Mouse (Mus musculus) limb, embryonic 11.5 days (tissue): ENCODE measurements at regions not wholly inside any gene's neighbourhood (a gene's known extent, or its start where the extent isn't known, plus 50 kb on each side); places are given as distances from the start of the nearest gene placed in this dataset.

Source experiments
- ATAC-seq: fragments of 200-750 bp; cut with Nextera tagmentation; 2 replicates; pipeline ENCODE4 v1.8.0; 2017; ENCODE audit warnings: low read depth; ENCODE audit not compliant: insufficient number of reproducible peaks, low FRiP score, low TSS enrichment
- DNase-seq: peaks from one replicate; pipeline ENCODE4 v3.0.0-alpha.2; 2015; ENCODE audit warnings: low spot score
- H3K27ac ChIP-seq: fragments of 300-500 bp; sonication (generic); replicated peaks from 2 replicates; pipeline ENCODE4 v1.5.1; 2014; ENCODE audit warnings: low read depth, mild to moderate bottlenecking, low read length
- H3K27me3 ChIP-seq: fragments of 300-500 bp; sonication (generic); 2 replicates; pipeline ENCODE4 v1.6.1; 2014; ENCODE audit warnings: mild to moderate bottlenecking, low read length, mixed read lengths; ENCODE audit not compliant: control insufficient read depth, insufficient read depth
- H3K36me3 ChIP-seq: fragments of 300-500 bp; sonication (generic); 2 replicates; pipeline ENCODE4 v1.6.1; 2014; ENCODE audit warnings: mild to moderate bottlenecking, low read length, moderate library complexity, mixed read lengths; ENCODE audit not compliant: control insufficient read depth, insufficient read depth
- H3K4me1 ChIP-seq: fragments of 300-500 bp; sonication (generic); 2 replicates; pipeline ENCODE4 v1.6.1; 2014; ENCODE audit warnings: low read length, mixed read lengths; ENCODE audit not compliant: control insufficient read depth, insufficient read depth
- H3K4me2 ChIP-seq: fragments of 300-500 bp; sonication (generic); 2 replicates; pipeline ENCODE4 v1.6.1; 2014; ENCODE audit warnings: low read depth, mild to moderate bottlenecking, moderate library complexity; ENCODE audit not compliant: severe bottlenecking
- H3K4me3 ChIP-seq: fragments of 300-500 bp; sonication (generic); 2 replicates; pipeline ENCODE4 v1.5.1; 2014; ENCODE audit warnings: low read depth, low read length
- H3K9ac ChIP-seq: fragments of 300-500 bp; sonication (generic); 2 replicates; pipeline ENCODE4 v1.6.1; 2014; ENCODE audit warnings: mild to moderate bottlenecking, low read length
- H3K9me3 ChIP-seq: fragments of 300-500 bp; sonication (generic); 2 replicates; pipeline ENCODE4 v1.6.1; 2016; ENCODE audit warnings: low read length; ENCODE audit not compliant: control insufficient read depth
- WGBS: fragments of 180-500 bp; shearing (Covaris S2); extraction: QIAGEN DNeasy Blood & Tissue Kit; methylation state at CpG from one replicate; pipeline ENCODE4 v1.1.7; 2014; 5-methylcytosine and 5-hydroxymethylcytosine counted together

DNA sequence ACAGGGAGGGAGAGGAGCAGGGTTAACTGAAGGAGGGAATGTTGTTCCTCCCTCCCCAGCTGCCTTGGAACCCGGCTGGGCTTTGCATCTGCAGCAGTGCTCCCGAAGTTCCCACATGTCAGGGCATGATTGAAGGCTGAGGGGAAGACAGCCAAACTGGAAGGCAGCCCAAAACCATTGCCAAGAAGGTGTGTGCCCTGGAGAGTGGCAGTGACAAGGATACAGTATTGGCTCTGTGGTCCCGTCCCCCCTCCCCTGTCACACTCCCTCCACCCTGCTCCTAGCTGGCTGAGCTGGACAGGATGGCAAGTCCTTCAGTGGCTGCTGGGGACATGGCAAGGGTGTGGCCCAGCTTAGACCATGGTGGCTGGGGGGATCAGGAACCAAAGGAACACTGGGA, 79.1 kb downstream of the Cyp26b1 start:
- Histone ChIP-seq H3K27me3 (no peaks in the 10 kb centered on the region), H3K36me3 (no peaks in the 10 kb centered on the region), H3K4me2 (no peak overlapping the region), H3K4me3 (no peak overlapping the region), H3K9ac (no peak overlapping the region), H3K4me1 (no peaks in the 10 kb centered on the region), H3K9me3 (no peaks in the 10 kb centered on the region), H3K27ac (no peak overlapping the region)
- no peak for DNase-seq
- 27% methylated on average over 3 of the region's 3 CpGs for WGBS
- no peak for ATAC-seq

DNA sequence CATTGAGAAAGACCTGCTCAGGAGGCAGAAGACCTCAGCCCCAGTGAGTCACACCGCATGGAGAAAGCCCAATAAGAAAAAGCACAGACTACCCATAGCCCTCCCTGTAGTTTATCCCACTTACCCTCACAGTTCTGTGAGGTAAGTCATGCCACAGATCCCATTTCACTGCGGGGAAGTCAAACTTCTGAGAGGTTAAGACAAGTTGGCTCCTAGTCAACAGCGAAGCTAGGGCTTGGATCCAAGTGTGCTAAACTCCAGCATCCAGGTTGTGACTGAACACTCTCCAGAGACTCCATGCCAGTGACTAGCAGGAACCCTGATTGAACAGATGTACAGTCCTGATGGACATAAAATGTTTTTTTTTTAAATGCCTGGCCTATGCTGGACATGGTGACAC, 85.1 kb downstream of the Cyp26b1 start:
- Histone ChIP-seq H3K9ac (no peak overlapping the region), H3K9me3 (no peaks in the 10 kb centered on the region), H3K4me1 (no peaks in the 10 kb centered on the region), H3K27me3 (no peaks in the 10 kb centered on the region), H3K4me2 (no peak overlapping the region), H3K36me3 (no peaks in the 10 kb centered on the region), H3K4me3 (no peak overlapping the region), H3K27ac (no peak overlapping the region)
- ATAC-seq (no peak), DNase-seq (no peak)
- WGBS, result 90% methylated on average over 3 of the region's 3 CpGs

DNA sequence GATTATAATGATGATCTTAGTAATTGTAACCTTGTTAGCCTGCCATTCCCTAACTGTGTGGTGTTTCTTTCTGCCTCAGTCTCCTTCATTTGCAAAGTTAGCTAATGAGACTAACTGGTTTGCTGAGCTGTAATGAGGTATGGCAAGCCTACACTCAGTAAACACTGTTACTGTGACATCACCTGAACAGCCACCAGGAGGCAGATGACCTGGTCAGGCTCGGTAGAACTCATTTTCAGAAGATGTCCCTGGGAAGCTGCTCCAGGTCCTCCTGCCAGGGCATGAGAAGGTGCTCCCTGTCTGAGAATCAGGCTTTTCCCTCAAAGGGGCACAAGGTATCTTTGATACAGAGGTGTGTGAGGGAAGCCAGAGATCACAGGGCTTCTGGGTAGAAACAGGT, 87.0 kb downstream of the Cyp26b1 start:
- 23% methylated on average over 1 of the region's 1 CpGs for WGBS
- Histone ChIP-seq H3K4me2 (no peak overlapping the region), H3K27ac (no peak overlapping the region), H3K4me1 (no peaks in the 10 kb centered on the region), H3K9ac (no peak overlapping the region), H3K36me3 (no peaks in the 10 kb centered on the region), H3K4me3 (no peak overlapping the region), H3K9me3 (no peaks in the 10 kb centered on the region), H3K27me3 (no peaks in the 10 kb centered on the region)
- ATAC-seq (no peak), DNase-seq (no peak)

DNA sequence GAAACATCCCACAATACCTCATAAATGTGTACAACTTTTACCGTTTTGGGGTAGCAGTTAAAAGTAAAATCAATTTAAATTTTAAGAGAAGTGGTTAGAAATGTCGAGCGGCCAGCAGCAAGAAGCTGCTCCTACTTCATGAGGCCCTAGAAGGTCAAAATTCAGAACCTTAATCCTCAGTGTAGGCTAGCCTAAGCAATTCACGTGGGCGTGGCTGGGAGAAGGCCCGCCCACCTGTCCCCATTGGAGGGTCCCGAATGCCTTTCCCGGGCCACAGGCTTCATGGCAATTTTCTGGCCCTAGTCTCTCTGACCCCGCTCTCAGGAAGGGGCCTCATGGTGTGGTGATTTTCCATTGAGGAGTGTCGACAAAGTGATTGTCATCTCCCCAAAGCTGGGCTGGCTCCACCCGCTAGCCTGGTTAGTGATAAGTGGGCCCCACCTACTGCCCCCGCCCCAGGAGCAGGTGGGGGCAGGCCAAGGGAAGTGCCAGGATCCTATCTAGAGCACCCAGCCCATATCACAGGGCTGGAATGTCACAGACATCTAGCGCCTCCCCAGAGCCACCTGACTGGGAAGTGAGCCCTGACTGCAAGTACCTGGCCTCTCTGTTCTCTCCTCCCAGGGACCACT, 93.3 kb downstream of the Cyp26b1 start:
- no peak for ATAC-seq
- no peak overlapping the region for H3K27ac ChIP-seq
- 41% methylated on average over 13 of the region's 13 CpGs for WGBS

DNA sequence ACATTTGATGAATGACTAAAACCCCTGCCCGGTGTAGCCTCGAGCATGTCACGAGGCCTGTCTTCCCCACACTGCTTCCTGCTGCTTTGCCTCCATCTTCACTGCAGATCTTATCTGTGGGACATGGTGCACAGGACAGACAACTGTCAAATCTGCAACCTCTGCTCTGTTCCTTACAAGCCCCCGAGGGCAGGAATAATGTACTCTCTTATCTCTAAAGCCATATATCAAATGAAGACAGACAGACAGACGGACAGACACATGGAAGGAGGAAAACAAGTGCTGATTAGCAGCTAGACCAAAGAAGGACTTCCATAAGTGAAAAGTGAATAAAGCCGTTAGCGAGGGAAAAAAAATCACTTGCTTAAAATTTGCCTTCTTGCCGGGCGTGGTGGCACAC, 95.6 kb downstream of the Cyp26b1 start:
- ATAC-seq (no peak), DNase-seq (no peak)
- WGBS, result 66% methylated on average over 9 of the region's 9 CpGs
- Histone ChIP-seq H3K4me2 (no peak overlapping the region), H3K27me3 (no peaks in the 10 kb centered on the region), H3K4me1 (no peaks in the 10 kb centered on the region), H3K9me3 (no peaks in the 10 kb centered on the region), H3K4me3 (no peak overlapping the region), H3K9ac (no peak overlapping the region), H3K27ac (no peak overlapping the region), H3K36me3 (no peaks in the 10 kb centered on the region)

More for the DNA sequence above, 93.3 kb downstream of the Cyp26b1 start:
- Histone ChIP-seq H3K9me3 (no peaks in the 10 kb centered on the region), H3K27me3 (no peaks in the 10 kb centered on the region), H3K4me3 (no peak overlapping the region), H3K36me3 (no peaks in the 10 kb centered on the region), H3K9ac (no peak overlapping the region), H3K4me1 (no peaks in the 10 kb centered on the region), H3K4me2 (no peak overlapping the region)
- no peak for DNase-seq

GRCm38 (mm10) chr6:84493676-84494075, 100.0 kb downstream of the Cyp26b1 start:
- no peaks in the 10 kb centered on the region for H3K27me3 ChIP-seq
- no peaks in the 10 kb centered on the region for H3K4me1 ChIP-seq
- no peak overlapping the region for H3K9ac ChIP-seq
- no peaks in the 10 kb centered on the region for H3K36me3 ChIP-seq
- no peaks in the 10 kb centered on the region for H3K9me3 ChIP-seq
- no peak overlapping the region for H3K4me2 ChIP-seq
- WGBS, result 88% methylated on average over 6 of the region's 6 CpGs
- DNase-seq (no peak), ATAC-seq (no peak)
- H3K27ac ChIP-seq, result no peak overlapping the region
- H3K4me3 ChIP-seq, result no peak overlapping the region

- WGBS, result 85% methylated on average over 8 of the region's 8 CpGs
Measured at GRCm38 (mm10) chr6:84493169-84493568, 100.5 kb downstream of the Cyp26b1 start.

GRCm38 (mm10) chr6:84492594-84492993, 101.1 kb downstream of the Cyp26b1 start:
- no peaks in the 10 kb centered on the region for H3K4me1 ChIP-seq
- no peaks in the 10 kb centered on the region for H3K27me3 ChIP-seq
- 88% methylated on average over 2 of the region's 2 CpGs for WGBS
- no peaks in the 10 kb centered on the region for H3K9me3 ChIP-seq
- no peak for ATAC-seq
- no peak overlapping the region for H3K4me2 ChIP-seq
- no peaks in the 10 kb centered on the region for H3K36me3 ChIP-seq
- DNase-seq, result no peak
- no peak overlapping the region for H3K9ac ChIP-seq
- H3K4me3 ChIP-seq, result no peak overlapping the region
- H3K27ac ChIP-seq, result no peak overlapping the region

More at GRCm38 (mm10) chr6:84493169-84493568, 100.5 kb downstream of the Cyp26b1 start:
- H3K4me2 ChIP-seq, result no peak overlapping the region
- H3K27ac ChIP-seq, result no peak overlapping the region
- ATAC-seq (no peak), DNase-seq (no peak)
- no peak overlapping the region for H3K4me3 ChIP-seq
- H3K9me3 ChIP-seq, result no peaks in the 10 kb centered on the region
- no peak overlapping the region for H3K9ac ChIP-seq
- H3K36me3 ChIP-seq, result no peaks in the 10 kb centered on the region
- no peaks in the 10 kb centered on the region for H3K27me3 ChIP-seq
- H3K4me1 ChIP-seq, result no peaks in the 10 kb centered on the region

- Histone ChIP-seq H3K27me3 (no peaks in the 10 kb centered on the region), H3K4me2 (no peak overlapping the region), H3K36me3 (no peaks in the 10 kb centered on the region), H3K27ac (no peak overlapping the region), H3K9me3 (no peaks in the 10 kb centered on the region), H3K9ac (no peak overlapping the region), H3K4me3 (no peak overlapping the region), H3K4me1 (no peaks in the 10 kb centered on the region)
- DNase-seq, result no peak
- 76% methylated on average over 5 of the region's 5 CpGs for WGBS
- ATAC-seq, result no peak
Measured at GRCm38 (mm10) chr6:84491106-84491505, 102.6 kb downstream of the Cyp26b1 start.
